Mouse (Mus musculus): ENCODE measurements at regions not wholly inside any gene's neighbourhood (a gene's known extent, or its start where the extent isn't known, plus 50 kb on each side); places are given as distances from the start of the nearest gene placed in this dataset.

DNA sequence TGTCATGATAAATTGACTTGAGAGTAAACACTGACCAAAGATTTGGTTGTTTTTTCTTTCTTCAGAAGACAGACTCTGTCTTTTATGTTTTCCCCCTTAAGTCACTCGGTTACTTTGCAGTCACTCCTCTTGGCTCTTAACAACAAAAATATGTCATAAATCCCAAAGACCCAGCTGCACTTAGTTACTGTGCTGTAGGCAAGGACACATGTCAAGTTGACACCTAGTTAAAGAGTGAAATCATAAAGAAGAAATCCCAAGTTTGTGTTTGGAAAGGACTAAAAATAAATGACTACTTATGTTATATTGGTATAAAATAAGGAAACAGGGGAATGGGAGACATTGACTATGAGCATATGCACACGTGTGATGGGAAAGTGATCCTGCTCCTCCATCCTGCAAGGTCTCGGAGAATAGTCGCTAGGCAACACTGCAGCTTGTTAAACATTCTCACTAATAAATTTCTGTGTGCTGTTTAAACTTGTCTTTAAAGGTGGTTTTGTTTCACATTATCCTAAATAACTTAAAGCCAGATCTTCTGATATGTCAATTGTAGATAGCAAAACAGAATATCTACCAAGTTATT is 298.1 kb downstream of the Gulp1 start:
- CTCF ChIA-PET = no interaction called here
- POLR2A ChIA-PET = no interaction called here
- DNase-seq (ENCODE audit: low read depth, low spot score) (no peak), ATAC-seq (no peak)
- peaks cover 59% of the 10 kb centered on the region for H3K27me3 ChIP-seq
- no peak for TF ChIP-seq CTCF (IDR thresholded peaks at IDR 0.05)
- in situ Hi-C loops (cut with MboI; ENCODE audit: low pct_unique_long_range_greater_than_20kb) = no loop called here

DNA sequence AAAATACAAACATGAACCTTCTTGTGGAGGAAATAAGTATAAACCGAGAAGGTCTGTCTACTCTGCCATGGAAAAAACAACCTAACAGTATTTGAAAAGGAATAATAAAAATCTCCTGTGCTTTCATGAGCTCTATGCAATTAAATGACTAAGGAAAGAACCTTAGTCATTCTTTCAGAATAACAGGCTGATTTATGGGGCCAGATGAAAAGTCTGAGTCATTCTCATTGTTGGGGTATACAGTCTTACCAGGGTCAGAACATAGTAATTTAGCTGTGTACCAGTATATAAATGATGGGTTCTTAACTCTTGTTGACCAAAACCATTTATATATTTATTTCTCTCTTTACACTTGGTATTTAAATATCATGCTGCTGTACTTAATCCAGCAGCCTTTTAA is 312.1 kb downstream of the Gulp1 start:
- ATAC-seq (no peak), DNase-seq (ENCODE audit: low read depth, low spot score) (no peak)
- no peak for TF ChIP-seq CTCF (IDR thresholded peaks at IDR 0.05)
- ChIA-PET POLR2A (no interaction called here), CTCF (no interaction called here)
- peaks cover 8% of the 10 kb centered on the region for H3K27me3 ChIP-seq
- in situ Hi-C loops (cut with MboI; ENCODE audit: low pct_unique_long_range_greater_than_20kb) = no loop called here

DNA sequence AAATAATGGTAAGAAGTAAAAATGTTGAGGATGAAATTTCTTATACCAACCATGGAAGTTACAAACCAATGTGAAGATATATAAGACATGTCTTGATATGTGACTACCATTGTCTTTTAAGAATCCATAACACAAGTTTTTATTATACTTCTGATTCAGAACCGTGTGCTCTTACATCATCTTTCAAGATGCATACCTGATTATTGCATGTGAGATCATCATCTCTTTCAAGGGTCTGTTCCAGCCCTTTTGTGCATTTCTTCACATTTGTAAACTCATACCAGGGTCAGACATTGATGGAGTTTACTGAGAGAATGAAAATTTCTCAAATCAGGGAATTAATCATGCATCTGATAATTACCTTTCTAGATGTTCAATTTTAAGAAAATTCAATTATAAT is 312.5 kb downstream of the Gulp1 start:
- peaks cover 8% of the 10 kb centered on the region for H3K27me3 ChIP-seq
- in situ Hi-C loops (cut with MboI; ENCODE audit: low pct_unique_long_range_greater_than_20kb) = no loop called here
- no peak for TF ChIP-seq CTCF (IDR thresholded peaks at IDR 0.05)
- DNase-seq (ENCODE audit: low read depth, low spot score) (no peak), ATAC-seq (no peak)
- ChIA-PET CTCF (no interaction called here), POLR2A (no interaction called here)

DNA sequence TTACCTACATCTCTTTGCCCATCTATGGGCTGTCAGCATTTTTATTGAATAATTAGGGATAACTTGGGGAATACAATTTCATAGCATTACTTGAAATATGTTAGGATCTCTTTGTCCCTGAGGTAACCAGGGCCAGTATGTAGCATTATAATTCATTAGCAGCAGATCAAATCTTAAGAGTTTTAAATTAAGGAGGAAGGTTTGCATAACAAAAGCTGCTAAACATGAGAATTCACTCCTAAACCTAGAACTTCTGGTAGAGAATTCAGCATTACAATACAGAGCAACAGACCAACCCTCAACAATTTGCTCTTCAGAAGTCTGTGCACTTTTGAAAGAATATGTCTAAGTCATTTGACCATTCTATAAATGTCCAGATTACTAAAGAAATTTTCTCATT is 340.3 kb downstream of the Gulp1 start:
- no peak for TF ChIP-seq CTCF (IDR thresholded peaks at IDR 0.05)

DNA sequence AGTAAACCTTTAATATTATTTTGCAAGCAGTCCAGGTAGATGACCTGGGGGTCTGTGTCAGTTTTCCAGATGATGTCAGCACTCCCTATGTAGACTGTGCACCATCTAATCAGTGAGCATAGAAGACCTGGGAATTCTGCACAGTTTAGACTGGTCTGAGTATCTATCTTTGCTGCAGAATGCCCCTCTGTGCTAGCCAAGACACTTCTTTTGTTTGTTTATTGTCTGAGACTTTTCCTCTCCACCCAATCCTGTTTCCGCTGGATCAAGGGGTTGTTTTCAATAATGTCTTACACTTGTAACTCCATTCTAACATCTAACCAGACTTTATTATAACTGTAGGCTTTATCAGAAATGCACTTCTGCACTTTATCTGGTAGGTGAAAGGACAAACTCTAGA is 341.1 kb downstream of the Gulp1 start:
- no peak for ATAC-seq
- in situ Hi-C loops (cut with MboI; ENCODE audit: low pct_unique_long_range_greater_than_20kb) = no loop called here
- ChIA-PET CTCF (no interaction called here), POLR2A (no interaction called here)
- no peak for TF ChIP-seq CTCF (IDR thresholded peaks at IDR 0.05)
- DNase-seq (ENCODE audit: low read depth, low spot score) = no peak
- H3K27me3 ChIP-seq = peaks cover 42% of the 10 kb centered on the region

More for the DNA sequence above, 340.3 kb downstream of the Gulp1 start:
- in situ Hi-C loops (cut with MboI; ENCODE audit: low pct_unique_long_range_greater_than_20kb) = no loop called here
- H3K27me3 ChIP-seq = peaks cover 46% of the 10 kb centered on the region
- CTCF ChIA-PET = interaction anchor here (0.8 kb wide), 1 partner anchor 27 kb away, joined by 3 read pairs; no protein-coding TSS in a partner anchor
- no peak for ATAC-seq
- POLR2A ChIA-PET = no interaction called here
- DNase-seq (ENCODE audit: low read depth, low spot score) = no peak

All from Patski (cell line).